Mouse (Mus musculus) liver, embryonic 14.5 days (tissue): ENCODE measurements around the gene Baiap2l2.

Experiments
- CTCF ChIP-seq: IDR thresholded peaks from 2 replicates; pipeline ENCODE4 v1.5.1; 2016; ENCODE audit warnings: antibody characterized with exemption, low read depth, control low read depth
- EP300 ChIP-seq: IDR thresholded peaks from 2 replicates; pipeline ENCODE4 v1.6.1; 2016; ENCODE audit warnings: antibody characterized with exemption, low read depth

- TF ChIP-seq CTCF (no peak), EP300 (no peak)
These were observed 40.9 kb upstream of the Baiap2l2 start for GRCm38 (mm10) chr15:79326264-79326663.
